Mouse (Mus musculus): ENCODE results near the gene Vwa3b. TPM values are rescaled to one million over a fixed set of nuclear protein-coding genes. Genes with fewer than 3 reads are reported as not detected.

Gene Vwa3b
- total RNA-seq, 1 experiment, result 17.5 TPM

GRCm38 (mm10) chr1:37056831-37057561, 30.6 kb downstream of the Vwa3b start:
- in situ Hi-C loops (cut with MboI; ENCODE audit: low sequenced_read_pairs in 2 of 2, unreplicated experiment in 2 of 2), result no loop called here
- no peak for TF ChIP-seq CHD2 (IDR thresholded peaks at IDR 0.05; ENCODE audit: low read depth, low read length)
- TF ChIP-seq ZNF384 (IDR thresholded peaks at IDR 0.05; ENCODE audit: low read depth, low read length), result no peak
- TF ChIP-seq MAFK (IDR thresholded peaks at IDR 0.05; ENCODE audit: insufficient read depth, low read depth, low read length), result no peak
- TF ChIP-seq HCFC1 (IDR thresholded peaks at IDR 0.05; ENCODE audit: borderline replicate concordance, insufficient read depth, low read length), result no peak
- TF ChIP-seq ZC3H11A (IDR thresholded peaks at IDR 0.05; ENCODE audit: borderline replicate concordance, low read depth, low read length), result no peak
- H3K4me1 ChIP-seq (ENCODE audit: control insufficient read depth in 2 of 2, insufficient read depth in 2 of 2, low read length in 2 of 2, poor library complexity in 1 of 2), result peaks cover 0 to 3% of the 10 kb centered on the region in 2 experiments; a peak in 1 of 4 replicates
- H3K36me3 ChIP-seq (ENCODE audit: control insufficient read depth, insufficient read depth, low read length, poor library complexity, severe bottlenecking), result no peaks in the 10 kb centered on the region
- DNase-seq (ENCODE audit: low read depth, low spot score), result no peak
- H3K27ac ChIP-seq (ENCODE audit: insufficient read depth, low read depth, low read length, poor library complexity, severe bottlenecking), result no peak overlapping the region
- H3K9ac ChIP-seq (ENCODE audit: insufficient read depth, low read depth, low read length, poor library complexity, severe bottlenecking), result no peak overlapping the region
- no peaks in the 10 kb centered on the region for H3K9me3 ChIP-seq (ENCODE audit: control insufficient read depth, insufficient read depth, low read depth, low read length)
- H3K4me3 ChIP-seq (ENCODE audit: insufficient read depth in 1 of 2, low read depth in 1 of 2, low read length in 2 of 2, poor library complexity in 1 of 2, severe bottlenecking in 1 of 2), result no peak overlapping the region

DNA sequence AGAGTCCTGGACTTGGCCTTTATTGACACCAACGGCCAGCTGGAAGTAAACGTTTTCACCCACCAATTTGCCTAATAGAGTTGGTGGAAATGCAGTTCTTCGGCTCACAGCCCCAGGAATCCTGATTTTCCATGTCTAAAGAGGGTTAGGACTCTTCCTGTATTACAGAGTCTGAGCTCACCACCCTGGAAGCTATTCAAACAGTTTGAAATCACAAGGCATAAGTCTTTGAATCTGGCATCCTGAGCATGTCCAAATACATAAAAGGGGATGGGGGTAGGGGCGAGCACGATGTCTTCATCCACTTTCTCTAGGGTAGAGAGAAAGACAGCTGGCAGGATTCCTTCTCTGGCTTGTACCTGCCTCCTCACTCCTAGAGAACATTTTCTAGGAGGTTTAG, 34.5 kb downstream of the Vwa3b start:
- Histone ChIP-seq H3K9ac (ENCODE audit: insufficient read depth, low read depth, low read length, poor library complexity, severe bottlenecking) (no peak overlapping the region), H3K36me3 (ENCODE audit: control insufficient read depth, insufficient read depth, low read length, poor library complexity, severe bottlenecking) (no peaks in the 10 kb centered on the region), H3K4me1 (ENCODE audit: control insufficient read depth in 2 of 2, insufficient read depth in 2 of 2, low read length in 2 of 2, poor library complexity in 1 of 2) (peaks cover 0 to 3% of the 10 kb centered on the region in 2 experiments; a peak in 1 of 4 replicates), H3K27ac (ENCODE audit: insufficient read depth, low read depth, low read length, poor library complexity, severe bottlenecking) (no peak overlapping the region), H3K4me3 (ENCODE audit: insufficient read depth in 1 of 2, low read depth in 1 of 2, low read length in 2 of 2, poor library complexity in 1 of 2, severe bottlenecking in 1 of 2) (no peak overlapping the region), H3K9me3 (ENCODE audit: control insufficient read depth, insufficient read depth, low read depth, low read length) (no peaks in the 10 kb centered on the region)
- no peak for DNase-seq (ENCODE audit: low read depth, low spot score)
- no peak for TF ChIP-seq ZNF384 (IDR thresholded peaks at IDR 0.05; ENCODE audit: low read depth, low read length)
- in situ Hi-C loops (cut with MboI; ENCODE audit: low sequenced_read_pairs in 2 of 2, unreplicated experiment in 2 of 2), result no loop called here

DNA sequence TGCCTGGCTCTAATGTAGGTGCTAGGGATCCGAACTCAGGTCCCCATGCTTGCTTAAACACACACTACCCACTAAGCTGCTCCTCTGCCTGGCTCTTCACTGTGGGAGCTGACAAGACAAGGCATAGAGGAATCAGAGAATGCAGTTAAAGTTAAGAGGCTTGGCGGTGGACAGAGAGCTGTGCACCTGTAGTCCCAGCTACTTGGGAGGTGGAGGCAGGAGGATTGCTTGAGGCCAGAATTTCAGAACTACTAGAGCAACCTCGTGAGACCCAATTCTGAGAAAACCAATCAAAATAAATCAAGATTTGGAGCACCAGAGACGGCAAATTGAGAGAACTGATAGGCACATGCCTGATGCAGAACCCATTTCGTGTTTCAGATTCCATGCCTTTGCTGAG, 36.7 kb downstream of the Vwa3b start:
- no peak for TF ChIP-seq MAFK (IDR thresholded peaks at IDR 0.05; ENCODE audit: insufficient read depth, low read depth, low read length)
- no peak for TF ChIP-seq ZC3H11A (IDR thresholded peaks at IDR 0.05; ENCODE audit: borderline replicate concordance, low read depth, low read length)
- TF ChIP-seq ZNF384 (IDR thresholded peaks at IDR 0.05; ENCODE audit: low read depth, low read length), result no peak
- no peak for TF ChIP-seq HCFC1 (IDR thresholded peaks at IDR 0.05; ENCODE audit: borderline replicate concordance, insufficient read depth, low read length)
- TF ChIP-seq CHD2 (IDR thresholded peaks at IDR 0.05; ENCODE audit: low read depth, low read length), result no peak
- peaks cover 0 to 3% of the 10 kb centered on the region in 2 experiments; a peak in 1 of 4 replicates for H3K4me1 ChIP-seq (ENCODE audit: control insufficient read depth in 2 of 2, insufficient read depth in 2 of 2, low read length in 2 of 2, poor library complexity in 1 of 2)
- H3K9ac ChIP-seq (ENCODE audit: insufficient read depth, low read depth, low read length, poor library complexity, severe bottlenecking), result no peak overlapping the region
- DNase-seq (ENCODE audit: low read depth, low spot score), result no peak
- in situ Hi-C loops (cut with MboI; ENCODE audit: low sequenced_read_pairs in 2 of 2, unreplicated experiment in 2 of 2), result no loop called here
- H3K9me3 ChIP-seq (ENCODE audit: control insufficient read depth, insufficient read depth, low read depth, low read length), result no peaks in the 10 kb centered on the region
- no peaks in the 10 kb centered on the region for H3K36me3 ChIP-seq (ENCODE audit: control insufficient read depth, insufficient read depth, low read length, poor library complexity, severe bottlenecking)
- H3K27ac ChIP-seq (ENCODE audit: insufficient read depth, low read depth, low read length, poor library complexity, severe bottlenecking), result no peak overlapping the region
- H3K4me3 ChIP-seq (ENCODE audit: insufficient read depth in 1 of 2, low read depth in 1 of 2, low read length in 2 of 2, poor library complexity in 1 of 2, severe bottlenecking in 1 of 2), result no peak overlapping the region

GRCm38 (mm10) chr1:37063841-37064240, 37.4 kb downstream of the Vwa3b start:
- Histone ChIP-seq H3K4me3 (ENCODE audit: insufficient read depth in 1 of 2, low read depth in 1 of 2, low read length in 2 of 2, poor library complexity in 1 of 2, severe bottlenecking in 1 of 2) (no peak overlapping the region), H3K36me3 (ENCODE audit: control insufficient read depth, insufficient read depth, low read length, poor library complexity, severe bottlenecking) (no peaks in the 10 kb centered on the region), H3K27ac (ENCODE audit: insufficient read depth, low read depth, low read length, poor library complexity, severe bottlenecking) (no peak overlapping the region), H3K9ac (ENCODE audit: insufficient read depth, low read depth, low read length, poor library complexity, severe bottlenecking) (no peak overlapping the region), H3K4me1 (ENCODE audit: control insufficient read depth in 2 of 2, insufficient read depth in 2 of 2, low read length in 2 of 2, poor library complexity in 1 of 2) (peaks cover 0 to 3% of the 10 kb centered on the region in 2 experiments; a peak in 1 of 4 replicates), H3K9me3 (ENCODE audit: control insufficient read depth, insufficient read depth, low read depth, low read length) (no peaks in the 10 kb centered on the region)
- TF ChIP-seq ZNF384 (IDR thresholded peaks at IDR 0.05; ENCODE audit: low read depth, low read length), result no peak
- no peak for TF ChIP-seq CHD2 (IDR thresholded peaks at IDR 0.05; ENCODE audit: low read depth, low read length)
- TF ChIP-seq MAFK (IDR thresholded peaks at IDR 0.05; ENCODE audit: insufficient read depth, low read depth, low read length), result no peak
- TF ChIP-seq HCFC1 (IDR thresholded peaks at IDR 0.05; ENCODE audit: borderline replicate concordance, insufficient read depth, low read length), result no peak
- TF ChIP-seq ZC3H11A (IDR thresholded peaks at IDR 0.05; ENCODE audit: borderline replicate concordance, low read depth, low read length), result no peak
- no peak for DNase-seq (ENCODE audit: low read depth, low spot score)
- in situ Hi-C loops (cut with MboI; ENCODE audit: low sequenced_read_pairs in 2 of 2, unreplicated experiment in 2 of 2), result no loop called here

Measured in ES-E14 (cell line).